Mouse (Mus musculus) brain, embryonic 18.5 days (tissue): ENCODE results near the gene Crybg2.

Experiments used
- DNase-seq: peaks from one replicate; pipeline ENCODE4 v3.0.0-alpha.2; 2012; ENCODE audit warnings: low read depth, low spot score

The Crybg2 gene

DNA sequence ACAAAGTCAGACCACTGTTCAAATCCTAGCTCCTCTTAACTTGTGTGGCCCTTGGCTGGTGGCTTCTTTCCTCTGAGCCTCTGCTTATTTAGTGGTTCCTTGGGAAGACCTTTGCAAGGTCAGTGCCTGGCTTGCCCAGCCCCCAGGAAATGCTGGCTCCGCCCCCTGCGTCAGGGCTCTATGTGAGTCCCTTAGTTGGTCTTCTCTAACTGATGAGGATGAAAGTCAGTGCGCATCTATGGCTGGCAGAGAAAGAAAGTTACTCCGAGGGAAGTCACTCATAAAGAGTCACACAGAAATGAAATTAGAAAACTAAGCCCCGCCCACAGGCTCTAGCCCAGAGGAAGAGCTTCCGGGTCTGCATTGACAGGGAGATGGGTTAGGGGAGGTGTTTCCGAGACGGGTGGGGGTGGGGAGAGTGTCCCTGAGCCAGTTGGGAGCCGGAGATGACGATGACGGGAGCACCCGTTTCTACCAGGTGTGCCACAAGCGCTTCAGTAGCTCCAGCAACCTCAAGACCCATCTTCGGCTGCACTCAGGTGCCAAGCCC, 2.4 kb upstream of the Crybg2 start:
- DNase-seq, result no peak

DNA sequence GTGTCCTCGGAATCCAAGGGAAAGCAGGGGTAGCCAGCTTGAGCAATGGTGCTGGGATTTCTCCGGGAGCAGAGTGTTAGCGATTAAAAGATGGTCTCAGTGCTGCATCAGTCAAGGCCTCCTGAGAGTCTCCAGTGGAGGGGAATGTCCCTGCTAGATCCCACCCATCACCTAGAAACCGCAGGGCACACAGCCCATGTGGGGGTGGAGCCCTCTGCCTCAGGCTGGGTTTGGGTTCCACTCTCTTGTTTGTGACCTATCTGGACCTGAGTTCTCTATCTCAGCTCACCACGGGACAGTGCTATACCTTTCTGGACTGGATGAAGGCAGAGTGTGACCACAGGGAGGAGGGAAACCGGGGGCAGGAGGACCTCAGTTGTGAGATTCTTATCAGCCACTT, 1.7 kb upstream of the Crybg2 start:
- no peak for DNase-seq

DNA sequence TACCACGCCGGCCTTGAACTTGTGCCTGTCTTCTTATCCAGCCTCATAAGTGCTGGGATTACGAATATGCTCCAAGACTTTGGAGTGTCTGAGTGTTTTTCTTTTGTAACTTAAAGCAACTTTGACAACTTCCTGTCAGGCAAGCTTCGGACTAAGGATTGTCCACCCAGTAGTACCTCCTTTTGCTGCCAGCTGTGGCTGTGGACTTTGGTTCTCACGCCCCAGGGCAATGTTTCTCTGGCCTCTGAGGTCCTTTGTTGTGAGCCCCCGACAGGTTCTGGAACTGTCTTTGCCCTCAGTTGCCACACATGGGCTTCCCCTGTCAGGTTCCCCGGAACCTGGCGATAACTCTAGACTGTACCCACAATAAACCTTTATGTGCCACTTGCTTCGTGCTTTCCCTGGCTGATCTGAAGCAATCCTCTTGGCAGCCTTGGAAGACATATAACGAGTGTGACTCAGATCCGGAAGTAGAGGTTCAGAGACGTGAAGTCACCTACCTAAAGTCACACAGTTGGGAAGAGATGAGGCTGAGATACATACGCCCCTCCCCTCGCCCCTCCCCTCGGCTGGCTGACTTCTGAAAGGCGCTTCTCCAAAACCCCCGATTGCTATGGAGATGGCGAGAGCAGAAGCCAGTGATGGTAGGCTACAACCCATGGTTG, 683 bp downstream of the Crybg2 start:
- DNase-seq, result no peak

DNA sequence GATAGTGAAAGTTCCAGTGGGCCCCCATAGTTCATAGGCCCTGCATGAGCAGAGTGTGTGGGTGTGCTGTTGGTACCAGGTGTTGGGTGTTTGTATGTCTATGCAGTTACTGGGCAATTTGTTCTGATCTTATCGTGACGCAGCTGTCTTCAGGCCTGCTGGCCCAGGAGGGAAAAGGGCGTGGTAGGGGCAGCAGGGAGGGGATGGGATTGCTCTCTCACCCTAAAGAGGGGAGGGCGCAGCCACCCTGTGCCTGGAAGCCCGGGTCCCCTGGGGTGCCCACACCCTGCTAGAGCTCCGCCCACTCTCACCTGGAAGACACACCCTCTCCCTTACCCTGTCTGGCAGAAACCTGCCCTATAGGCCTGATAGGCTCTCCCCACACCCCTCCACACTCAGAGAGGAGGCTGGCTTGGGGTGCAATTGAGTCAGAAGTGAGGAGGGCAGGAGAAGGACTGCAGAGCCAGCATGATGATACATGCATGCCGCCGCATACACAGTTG, 1.4 kb downstream of the Crybg2 start:
- DNase-seq, result no peak

DNA sequence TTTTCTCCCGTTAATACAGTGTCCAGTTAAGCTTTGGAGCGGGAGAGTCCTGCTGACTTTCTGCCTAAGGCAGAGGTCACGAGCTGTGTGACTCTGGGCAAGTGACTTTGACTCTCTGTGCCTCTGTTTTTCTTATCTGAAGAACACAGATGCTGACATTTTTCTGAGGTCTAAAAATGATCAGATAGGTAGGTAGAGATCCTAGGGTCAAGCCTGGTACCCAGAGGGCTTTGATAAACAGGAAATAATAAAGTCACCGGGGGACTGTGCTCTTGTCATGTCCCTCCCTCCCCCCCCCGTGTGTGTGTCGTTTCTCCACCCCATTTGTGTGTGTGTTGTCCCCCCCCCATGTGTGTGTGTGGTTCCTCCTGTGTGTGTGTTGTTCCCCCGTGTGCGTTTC, 1.9 kb downstream of the Crybg2 start:
- no peak for DNase-seq

DNA sequence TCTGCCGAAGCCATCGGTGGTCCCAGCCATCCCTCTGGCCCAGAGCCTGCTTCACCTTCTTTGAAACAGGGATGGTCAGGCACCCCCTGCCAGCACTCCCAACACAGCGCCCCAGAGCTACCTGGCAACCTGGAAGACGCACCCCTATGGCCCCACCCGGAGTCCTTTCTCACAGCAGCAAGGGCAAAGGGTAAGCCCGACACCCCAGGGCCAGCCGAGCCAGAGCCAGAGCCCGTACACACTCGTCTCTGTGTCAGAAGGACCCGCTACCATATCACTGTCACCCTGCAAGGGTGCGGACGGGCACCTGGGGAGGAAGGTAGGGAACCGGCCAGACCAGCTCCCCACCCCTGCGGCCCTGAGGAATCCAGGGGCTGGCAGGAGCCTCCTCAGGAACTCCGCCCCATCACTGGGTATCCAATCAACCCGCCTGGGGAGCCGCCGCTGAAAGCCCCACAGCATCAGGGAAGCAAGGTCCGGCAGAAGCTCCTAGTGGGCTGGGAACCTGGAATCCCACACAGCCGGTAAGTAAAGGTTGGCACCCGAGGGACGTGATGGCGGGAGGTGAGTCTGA, 4.9 kb downstream of the Crybg2 start:
- no peak for DNase-seq

DNA sequence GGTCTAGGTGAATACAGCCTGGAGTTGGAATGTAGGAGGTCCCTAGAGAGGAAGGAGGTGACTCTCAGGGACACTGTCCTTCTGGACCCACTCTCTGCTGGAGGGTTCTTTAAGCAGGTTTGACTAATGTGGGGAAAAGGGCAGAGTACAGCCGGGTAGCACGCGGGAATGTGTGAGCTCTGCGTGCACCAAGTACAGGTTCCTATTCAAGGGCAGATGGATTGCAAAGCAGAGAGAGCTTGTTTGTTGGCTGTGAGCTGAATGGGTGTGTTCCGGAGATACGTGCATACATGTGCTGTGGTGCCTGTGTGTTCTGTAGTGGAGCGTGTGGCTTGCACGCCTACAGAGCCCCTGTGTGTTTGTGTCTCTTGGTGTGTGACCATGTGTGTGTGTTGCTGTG, 6.8 kb downstream of the Crybg2 start:
- no peak for DNase-seq

DNA sequence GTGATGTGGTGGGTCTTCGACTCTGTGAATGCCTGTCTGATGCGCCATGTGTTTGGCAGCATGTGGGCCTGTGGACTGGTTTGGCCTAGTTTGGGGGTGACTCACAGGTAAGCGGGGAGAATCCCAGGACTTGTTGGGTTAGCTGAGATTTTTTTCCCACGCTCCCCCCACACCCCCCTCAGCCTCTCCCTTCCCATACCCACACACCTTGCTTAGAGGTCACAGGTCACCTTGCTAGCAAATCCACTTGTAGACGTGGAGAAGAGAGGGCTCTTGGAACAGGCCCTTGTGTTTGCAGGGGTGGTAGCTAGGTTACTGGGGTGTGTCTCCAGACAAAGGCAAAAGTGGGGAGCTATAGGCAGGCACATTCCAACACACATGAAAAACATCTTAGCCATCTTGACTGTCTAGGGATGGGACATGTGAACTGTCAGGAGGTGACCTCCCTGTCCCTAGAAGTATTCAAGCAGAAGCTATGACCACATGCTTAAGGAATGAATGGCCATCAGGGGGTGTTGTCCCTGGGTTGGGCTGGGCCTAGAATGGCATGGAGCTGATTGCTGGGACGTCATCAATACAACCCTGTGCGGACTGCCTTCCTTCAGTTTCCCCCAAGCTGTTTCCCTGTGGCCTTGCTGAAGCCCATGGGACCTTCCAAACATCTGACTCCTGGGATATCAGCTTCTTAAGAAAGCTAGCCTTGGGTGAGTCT, 7.4 kb downstream of the Crybg2 start:
- DNase-seq, result no peak

DNA sequence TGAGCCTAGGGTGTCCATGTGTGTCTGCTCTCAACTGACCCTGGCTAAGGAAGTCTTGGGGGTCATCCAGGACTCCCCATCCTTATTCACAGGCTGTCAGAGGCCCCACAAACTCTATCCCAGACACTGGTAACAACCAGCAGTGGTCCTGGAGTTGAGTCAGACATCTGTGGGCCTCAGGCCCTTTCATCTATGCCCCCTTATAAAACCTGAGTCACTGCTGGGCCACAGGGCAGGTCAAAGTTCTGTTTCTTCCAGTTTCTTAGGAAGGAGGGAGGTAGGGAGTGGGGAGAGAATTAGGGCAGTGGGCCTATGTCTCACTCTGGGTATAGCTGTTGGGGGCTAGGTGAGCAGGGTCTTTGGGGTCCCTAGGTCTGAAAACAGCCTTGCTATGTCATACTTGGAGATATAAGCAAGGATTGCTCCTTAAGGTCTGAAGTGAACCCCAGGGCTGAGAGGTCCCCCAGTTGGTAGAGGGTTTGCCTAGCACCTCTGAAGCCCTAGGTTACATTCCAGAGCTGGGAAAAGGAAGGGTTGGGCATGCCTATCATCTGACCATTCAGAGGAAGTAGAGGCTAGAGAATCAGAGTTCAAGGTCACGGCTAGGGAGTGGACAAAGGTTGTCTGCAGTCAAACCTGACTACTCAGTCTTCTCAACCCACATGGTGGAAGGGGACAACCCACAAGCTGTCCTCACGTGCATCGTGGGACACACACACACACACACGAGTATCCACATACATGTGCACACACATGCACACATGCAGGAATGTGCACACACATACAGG, 8.4 kb downstream of the Crybg2 start:
- DNase-seq, result no peak

DNA sequence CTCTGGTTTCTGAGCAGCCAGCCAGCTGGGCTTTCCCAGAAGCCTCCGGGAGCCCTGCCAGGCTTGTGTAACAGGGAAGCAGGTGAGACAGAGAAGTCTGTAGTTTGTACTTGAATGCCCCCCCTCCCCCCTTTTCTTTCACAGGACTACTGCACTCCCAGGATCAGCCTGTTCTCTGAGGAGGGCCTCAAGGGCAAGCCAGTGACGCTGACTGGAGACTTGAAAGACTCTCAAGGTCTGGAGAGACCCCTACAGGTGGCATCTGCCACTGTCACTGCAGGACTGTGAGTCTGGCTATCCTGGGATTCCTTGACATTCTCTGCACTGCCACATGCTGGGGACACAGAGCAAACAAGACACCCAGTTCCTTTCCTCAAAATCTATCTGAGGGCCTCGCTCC, 18.1 kb downstream of the Crybg2 start:
- DNase-seq, result no peak

DNA sequence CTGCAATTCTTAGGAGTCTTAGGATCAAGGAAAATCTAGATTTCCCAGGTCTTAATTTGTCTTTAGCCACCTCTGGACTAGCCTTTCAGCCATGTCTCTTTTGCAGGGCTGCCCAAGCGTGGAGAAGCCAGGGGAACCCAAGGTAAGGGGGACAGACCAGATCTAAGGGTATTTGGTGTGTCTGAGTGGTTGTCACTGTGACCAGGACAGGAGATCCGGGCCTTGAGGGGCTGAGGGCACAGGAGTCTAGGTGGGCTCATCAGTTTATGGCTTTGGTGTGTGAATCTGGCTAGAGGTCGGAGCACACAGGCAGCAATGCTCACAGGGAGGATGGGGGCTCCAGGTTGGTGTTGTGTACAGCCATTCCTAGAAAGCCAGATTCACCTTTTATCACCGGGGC, 20.1 kb downstream of the Crybg2 start:
- DNase-seq, result no peak

DNA sequence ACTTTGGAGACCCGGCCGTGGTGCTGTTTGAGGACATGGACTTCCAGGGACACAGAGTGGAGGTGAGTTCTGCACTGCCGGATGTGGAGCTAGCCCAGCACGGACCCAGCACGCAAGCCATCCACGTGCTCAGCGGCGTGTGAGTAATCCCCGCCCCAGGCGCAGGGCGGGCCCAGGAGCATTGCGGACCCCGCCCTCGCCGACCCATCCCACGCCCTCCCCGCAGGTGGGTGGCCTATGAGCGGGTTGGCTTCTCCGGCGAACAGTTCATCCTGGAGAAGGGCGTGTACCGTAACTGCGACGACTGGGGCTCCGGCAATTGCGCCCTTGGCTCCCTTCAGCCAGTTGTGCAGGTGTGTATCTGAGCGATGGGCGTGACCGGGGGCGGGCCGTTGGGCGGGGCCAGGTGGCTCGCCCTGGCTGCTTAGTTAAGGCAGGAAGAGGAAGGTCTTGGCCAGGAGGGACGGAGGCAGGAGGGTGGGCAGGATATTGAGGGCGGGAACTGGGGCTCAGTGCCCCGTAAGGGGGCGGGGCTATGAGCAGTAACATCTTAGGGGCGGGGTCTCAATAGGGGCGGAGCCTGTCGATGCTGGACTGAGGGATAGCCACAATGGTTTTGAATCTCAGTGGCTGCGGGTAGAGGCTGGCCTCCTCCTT, 21.2 kb downstream of the Crybg2 start:
- DNase-seq, result peak; percentile 28

DNA sequence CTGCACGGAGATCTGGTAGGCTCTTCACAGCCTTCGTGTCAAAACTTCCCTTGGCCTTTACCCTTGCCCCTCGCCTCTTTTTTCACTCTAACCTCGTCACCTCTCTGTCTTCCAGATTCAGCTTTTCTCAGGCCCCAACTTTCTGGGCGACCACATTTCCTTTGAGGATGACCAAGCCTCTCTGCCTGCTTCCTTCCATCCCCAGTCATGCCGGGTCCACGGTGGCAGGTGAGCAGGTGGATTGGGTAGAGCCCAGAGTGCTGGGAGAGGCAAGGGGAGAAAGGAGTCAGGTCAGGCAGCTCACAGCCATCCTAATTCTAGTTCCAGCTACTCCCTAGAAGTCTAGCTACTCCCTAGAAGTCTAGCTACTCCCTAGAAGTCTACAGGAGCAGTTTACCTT, 21.8 kb downstream of the Crybg2 start:
- DNase-seq, result no peak

DNA sequence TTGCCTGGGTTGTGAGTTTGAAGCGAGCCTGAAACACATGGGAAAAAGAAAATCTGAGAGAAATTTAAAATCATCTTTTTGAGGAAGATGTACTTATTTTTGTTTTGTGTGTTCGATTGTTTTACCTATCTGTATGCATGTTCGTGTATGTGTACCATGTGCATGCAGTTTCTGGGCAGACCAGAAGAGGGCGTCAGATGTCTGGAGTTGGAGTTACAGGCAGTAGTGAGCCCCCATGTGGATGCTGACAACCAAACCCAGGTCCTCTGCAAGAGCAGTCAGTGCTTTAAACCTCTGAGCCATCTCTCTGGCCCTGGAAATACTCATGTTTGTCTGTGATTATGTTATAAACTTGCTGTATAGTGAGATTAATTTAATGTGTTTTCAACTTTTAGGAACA, 24.4 kb downstream of the Crybg2 start:
- DNase-seq, result no peak

DNA sequence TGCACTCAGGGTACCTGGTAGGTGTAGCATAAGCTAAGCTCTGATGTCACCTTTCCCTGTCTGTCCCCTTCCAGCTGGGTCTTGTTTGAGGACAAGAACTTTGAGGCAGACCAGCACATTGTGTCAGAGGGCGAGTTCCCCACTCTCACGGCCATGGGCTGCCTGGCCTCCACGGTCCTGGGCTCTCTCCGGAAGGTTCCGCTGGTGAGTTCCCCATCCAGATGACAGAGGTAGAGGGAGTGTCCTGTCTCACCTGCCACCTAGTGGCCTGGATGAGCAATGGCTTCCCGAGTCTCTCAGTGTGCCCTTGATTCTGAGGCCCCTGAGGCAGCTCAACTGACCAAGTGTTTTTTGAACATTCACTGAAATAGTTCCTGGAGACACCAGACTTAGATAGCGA, 26.8 kb downstream of the Crybg2 start:
- no peak for DNase-seq

DNA sequence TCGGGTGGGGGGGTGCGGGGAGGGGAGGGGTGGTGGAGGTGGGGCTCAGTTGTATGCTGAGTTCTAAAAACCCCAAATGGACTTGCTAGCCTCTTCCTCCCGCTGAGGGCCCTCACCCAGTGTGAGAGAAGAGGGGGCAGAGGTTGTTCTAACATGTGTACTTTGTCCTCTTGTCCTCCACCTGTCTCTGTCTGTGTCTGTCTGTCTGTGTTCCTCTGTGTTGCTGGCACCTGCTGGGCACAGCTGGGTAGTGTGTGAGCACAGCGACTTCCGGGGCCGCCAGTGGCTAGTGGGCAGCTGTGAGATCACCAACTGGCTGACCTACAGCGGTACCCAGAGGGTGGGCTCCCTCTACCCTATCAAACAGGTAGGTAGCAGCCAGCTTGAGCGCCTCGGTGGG, 28.4 kb downstream of the Crybg2 start:
- no peak for DNase-seq

DNA sequence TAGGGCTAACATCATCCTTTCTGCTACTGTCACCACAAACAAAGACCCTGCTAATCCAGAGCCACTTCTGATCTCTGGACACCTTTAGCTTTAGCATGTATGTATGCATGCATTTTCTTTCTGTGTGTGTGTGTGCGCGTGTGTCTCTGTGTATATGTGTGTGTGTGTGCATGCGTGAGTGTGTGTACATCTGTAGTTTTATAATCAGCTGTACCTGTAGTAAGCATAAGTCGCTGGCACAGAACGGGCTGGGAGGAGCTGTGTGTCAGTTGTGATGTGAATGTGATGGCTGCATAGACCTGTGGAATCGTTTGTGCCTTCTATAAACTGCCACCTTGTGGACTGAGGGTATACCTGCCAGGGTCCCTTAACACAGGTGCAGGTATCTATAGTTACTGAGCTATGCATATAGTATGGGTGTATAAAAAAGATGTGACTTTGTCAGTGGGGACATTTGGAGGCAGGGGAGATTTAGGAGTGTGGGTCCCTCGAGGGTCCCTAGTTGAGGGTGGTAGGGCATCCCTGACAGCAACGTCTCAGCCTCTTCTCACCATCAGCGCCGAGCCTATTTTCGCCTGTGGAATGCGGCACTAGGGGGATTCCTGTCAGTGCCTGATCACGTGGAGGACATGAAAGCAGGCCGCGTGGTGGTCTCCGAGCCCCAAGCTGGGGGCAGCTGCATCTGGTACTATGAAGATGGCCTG, 30.1 kb downstream of the Crybg2 start:
- no peak for DNase-seq

DNA sequence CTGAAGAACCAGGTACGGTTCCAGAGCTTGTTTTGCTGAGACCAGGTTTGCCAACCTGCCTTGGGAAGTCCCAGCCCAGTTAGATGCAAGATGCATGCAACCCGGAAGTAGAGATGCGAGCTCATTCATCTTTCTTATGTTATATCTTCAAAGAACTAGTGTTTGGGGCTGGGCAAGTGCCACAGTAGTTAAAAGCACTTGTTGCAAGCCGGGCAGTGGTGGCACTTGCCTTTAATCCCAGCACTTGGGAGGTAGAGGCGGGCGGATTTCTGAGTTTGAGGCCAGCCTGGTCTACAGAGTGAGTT, 30.6 kb downstream of the Crybg2 start:
- DNase-seq, result no peak

DNA sequence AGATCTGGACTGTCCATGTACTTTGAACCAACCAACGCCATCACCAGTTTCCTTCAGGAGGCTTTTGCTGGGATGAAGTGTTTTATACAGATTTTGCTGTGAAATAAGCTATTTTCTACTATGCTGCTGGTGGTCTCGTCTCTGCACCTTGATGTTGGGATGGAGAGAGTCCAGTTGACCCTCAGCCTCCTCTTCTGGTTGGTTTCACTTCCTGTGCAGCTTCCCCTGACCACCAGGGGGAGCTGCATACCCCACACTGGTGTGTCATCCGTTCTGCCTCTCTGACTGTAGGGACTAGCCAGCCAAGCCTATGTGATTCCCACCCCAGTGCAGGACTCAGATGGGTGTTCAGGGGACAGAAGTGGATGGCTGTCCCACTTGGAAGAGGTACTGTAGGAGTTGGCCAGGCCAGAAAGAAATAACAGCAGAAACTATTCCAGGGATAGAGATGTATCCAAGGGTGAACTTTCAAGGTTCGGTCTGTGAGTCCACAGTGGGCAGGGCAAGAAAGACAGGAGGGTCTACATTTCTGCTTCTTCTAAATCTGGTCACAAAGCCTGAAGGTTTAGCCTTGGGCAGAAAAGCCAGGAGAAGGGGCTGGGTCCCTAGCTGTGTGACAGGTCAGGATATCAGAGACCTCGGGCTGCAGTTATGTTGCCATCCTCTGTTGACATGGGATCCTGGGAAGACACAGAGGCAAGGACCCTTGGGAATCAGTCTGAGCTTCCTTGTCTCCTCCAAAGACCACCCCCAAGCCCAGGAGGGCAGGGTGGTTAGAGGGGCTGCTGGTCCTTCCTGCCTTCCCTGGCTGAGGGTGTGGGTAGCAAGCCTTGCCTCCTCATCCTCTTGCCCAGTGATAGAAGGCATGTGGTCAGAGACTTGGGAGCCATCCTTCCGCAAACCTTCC, 32.0 kb downstream of the Crybg2 start:
- DNase-seq, result no peak

DNA sequence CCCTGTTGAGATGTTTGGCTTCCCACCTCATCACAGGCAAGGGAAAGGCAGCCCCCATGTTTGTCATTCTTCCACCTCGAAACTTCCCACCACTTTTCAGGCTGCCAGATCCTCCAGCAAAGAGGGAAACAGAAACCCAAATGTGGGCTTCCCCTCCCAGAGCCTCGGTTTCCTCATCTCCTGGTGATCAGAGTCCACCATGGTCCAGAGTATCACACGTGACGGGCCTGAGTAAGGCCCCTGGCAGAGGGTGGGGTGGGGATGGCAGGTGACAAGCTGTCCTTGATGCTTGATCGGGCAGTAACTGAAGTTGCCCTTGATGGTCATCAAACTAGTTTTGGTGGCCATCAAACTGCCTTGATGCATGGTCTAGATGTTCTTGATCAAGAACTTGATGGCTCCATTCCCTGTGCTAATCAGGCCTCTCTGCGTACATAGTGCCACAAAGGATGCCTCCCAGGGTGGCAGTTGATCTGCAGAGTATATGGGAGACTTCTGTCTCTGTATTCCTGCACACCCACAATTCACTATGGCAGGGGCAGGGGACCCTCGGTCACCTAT, 33.5 kb downstream of the Crybg2 start:
- DNase-seq, result no peak
